In genomic region chr12:54803531-54803930, GRCm38 (mm10) we compare ENCODE assay signal across 19 mouse cellular contexts. TPM values are rescaled to one million over a fixed set of nuclear protein-coding genes. Genes with fewer than 3 reads are reported as not detected.
DNase-seq lines count a peak whose midpoint lies in the region; ATAC-seq lines count a peak whose summit lies in the region.
"Had no signal": no experiment of that assay in that cellular context is flagged by ENCODE, and none has a peak within 500 bp of the region (broad histone marks: within the 10 kb centered on the region; RNA-seq: fewer than 3 reads in every experiment).

No protein-coding gene starts in this region.

- H3K36me3 ChIP-seq in midbrain, embryonic 11.5 days (ENCODE audit: control insufficient read depth, insufficient read depth, low read length) = no peaks in the 10 kb centered on the region
- H3K36me3 ChIP-seq in midbrain, embryonic 10.5 days = no peaks in the 10 kb centered on the region
- H3K36me3 ChIP-seq: G1E had no signal

- no peak overlapping the region for H3K4me2 ChIP-seq in midbrain, embryonic 11.5 days

- no peak overlapping the region for H3K27ac ChIP-seq in midbrain, embryonic 11.5 days (ENCODE audit: low read depth, low read length)
- H3K27ac ChIP-seq in midbrain, embryonic 10.5 days (replicated peaks) = no peak overlapping the region

- WGBS in midbrain, embryonic 11.5 days = 83% methylated on average over 3 of the region's 3 CpGs
- WGBS in midbrain, embryonic 10.5 days = 88% methylated on average over 3 of the region's 3 CpGs

- ATAC-seq in midbrain, embryonic 11.5 days (ENCODE audit: low FRiP score) = no peak
- ATAC-seq: activated CD4-positive, CD25-positive, alpha-beta regulatory T cell, adult 4 months; CD4-positive, CD25-positive, alpha-beta regulatory T cell, adult 4 months; Patski had no signal

- no peaks in the 10 kb centered on the region for H3K9me3 ChIP-seq in midbrain, embryonic 11.5 days (ENCODE audit: control insufficient read depth, low read length)
- H3K9me3 ChIP-seq in midbrain, embryonic 10.5 days (replicated peaks) = no peaks in the 10 kb centered on the region
- H3K9me3 ChIP-seq: G1E had no signal

- DNase-seq in heart, adult 11 months = peak; percentile 61
- DNase-seq in heart, adult 18-20 months = no peak
- peak; percentile 78 for DNase-seq in midbrain, embryonic 11.5 days (ENCODE audit: low spot score, missing footprints)
- DNase-seq in midbrain, embryonic 10.5 days (ENCODE audit: low spot score) = no peak
- DNase-seq: adrenal gland, adult 2 months; adrenal gland, adult 8-10 months; adrenal gland, postnatal 10 days; adrenal gland, postnatal 14 days; adrenal gland, postnatal 25 days; adrenal gland, postnatal 36 days; B cell, adult 2 months; cerebellum, adult 11 months; cerebellum, adult 11-12 months; cerebellum, adult 18-20 months had no signal

- H3K27me3 ChIP-seq in midbrain, embryonic 11.5 days (ENCODE audit: control insufficient read depth, insufficient read depth, low read length) = no peaks in the 10 kb centered on the region
- no peaks in the 10 kb centered on the region for H3K27me3 ChIP-seq in midbrain, embryonic 10.5 days (ENCODE audit: low read depth, poor library complexity, severe bottlenecking)
- H3K27me3 ChIP-seq: CH12.LX, Patski had no signal

- H3K4me3 ChIP-seq in midbrain, embryonic 11.5 days (ENCODE audit: low read depth, low read length) = no peak overlapping the region
- H3K4me3 ChIP-seq in midbrain, embryonic 10.5 days = no peak overlapping the region

- no peaks in the 10 kb centered on the region for H3K4me1 ChIP-seq in midbrain, embryonic 11.5 days (ENCODE audit: control insufficient read depth, insufficient read depth, low read length)
- H3K4me1 ChIP-seq in midbrain, embryonic 10.5 days = 0 out of 2 replicates have a peak, but pooled peaks cover 4% of the 10 kb centered on the region

- H3K9ac ChIP-seq in midbrain, embryonic 11.5 days (ENCODE audit: low read length) = no peak overlapping the region

RNA-seq across cellular contexts. Expression of gene Snx6, which starts 8.0 kb away (rescaled TPM):
- 10 to 100 TPM; 32.2 to 32.6 TPM for total RNA-seq in heart, adult 18-20 months (2021)
- polyA plus RNA-seq in midbrain, embryonic 11.5 days (2014; fragmentation: Nextera tagmentation; extraction: Ambion mirVana) = 251 and 261 TPM in 2 replicates
- 196 and 202 TPM in 2 replicates for polyA plus RNA-seq in midbrain, embryonic 10.5 days (2016; fragmentation: Nextera tagmentation; extraction: Ambion mirVana)

RNA-seq across cellular contexts. Expression of gene Cfl2, which starts 59.1 kb away (rescaled TPM):
- total RNA-seq in heart, adult 18-20 months (2021) = 100 to 1,000 TPM; 393 to 400 TPM
- polyA plus RNA-seq in midbrain, embryonic 11.5 days (2014; fragmentation: Nextera tagmentation; extraction: Ambion mirVana) = 278 and 287 TPM in 2 replicates
- 196 and 221 TPM in 2 replicates for polyA plus RNA-seq in midbrain, embryonic 10.5 days (2016; fragmentation: Nextera tagmentation; extraction: Ambion mirVana)

Comparison
In these comparisons a context has a peak if more than half of its experiments do, and no peak if none do; other contexts are left out.
1. DNase-seq: peak in heart, adult 11 months (single experiment) and midbrain, embryonic 11.5 days (single experiment); none in heart, adult 18-20 months (0 of 2) and midbrain, embryonic 10.5 days (single experiment).